Mouse (Mus musculus): Measurements from ENCODE around the gene Rhoq.

DNA sequence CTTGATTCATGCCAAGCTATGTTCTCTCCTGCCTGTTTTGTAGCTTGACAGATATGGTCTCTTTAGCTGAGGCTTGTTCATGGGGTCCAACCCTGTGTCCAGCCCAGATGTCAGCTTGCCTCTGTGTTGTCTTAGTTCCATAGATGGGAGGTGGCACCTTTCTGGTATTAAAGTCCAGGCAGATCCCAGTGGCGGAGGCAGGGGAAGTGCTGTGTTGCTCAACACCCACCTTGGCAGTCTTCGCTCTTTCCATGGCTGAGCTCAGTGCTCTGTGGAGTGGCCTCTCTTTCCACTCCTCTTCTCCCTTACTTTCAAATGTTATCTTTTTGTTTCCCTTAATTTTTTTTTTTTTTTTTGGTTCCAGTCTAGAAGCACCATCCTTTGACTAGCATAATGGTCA is 10.2 kb downstream of the Rhoq start:
- TF ChIP-seq CTCF (IDR thresholded peaks at IDR 0.05; ENCODE audit: extremely low read depth, insufficient read length, insufficient replicate concordance, low read depth, low read length) (no peak), POLR2A (IDR thresholded peaks at IDR 0.05; ENCODE audit: low read depth, low read length) (no peak)
